Mouse (Mus musculus): ENCODE measurements around the gene Tns1. TPM values are rescaled to one million over a fixed set of nuclear protein-coding genes. Genes with fewer than 3 reads are reported as not detected.

Tns1 gene
- total and polyA plus RNA-seq, 3 experiments: 0.11 TPM; not detected in 2

DNA sequence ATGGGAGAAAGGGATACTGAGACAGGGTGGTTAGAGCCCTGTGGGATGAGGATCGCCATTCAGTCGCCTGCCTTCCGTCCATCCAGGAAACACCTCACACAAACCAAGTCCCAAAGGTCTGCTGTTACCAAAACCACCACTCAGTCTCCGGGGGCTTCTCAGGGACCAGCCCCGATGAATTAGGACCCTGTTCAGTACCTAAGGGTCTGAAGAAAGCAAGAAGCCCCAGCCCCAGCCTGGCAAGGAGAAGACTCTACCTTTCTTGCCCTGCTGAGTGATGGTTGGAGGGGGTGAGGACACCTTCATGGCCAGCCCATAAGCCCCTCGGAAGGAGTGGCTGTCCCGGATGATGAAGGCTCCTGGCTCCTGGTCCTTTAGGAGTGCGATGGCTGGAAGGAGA, 203.5 kb downstream of the Tns1 start:
- TF ChIP-seq SIN3A (IDR thresholded peaks at IDR 0.05; ENCODE audit: low read length) (no peak), ZC3H11A (IDR thresholded peaks at IDR 0.05; ENCODE audit: low read depth, low read length) (no peak), POLR2AphosphoS5 (IDR thresholded peaks at IDR 0.05; ENCODE audit: borderline replicate concordance, low read depth, low read length) (no peak), ZNF384 (IDR thresholded peaks at IDR 0.05; ENCODE audit: low read depth, low read length) (no peak), E2F4 (IDR thresholded peaks at IDR 0.05; ENCODE audit: borderline replicate concordance, low read depth, low read length) (no peak), KAT2A (conservative IDR thresholded peaks at IDR 0.05; ENCODE audit: low read depth, low read length) (no peak), HCFC1 (IDR thresholded peaks at IDR 0.05; ENCODE audit: low read depth, low read length) (no peak), POLR2A (IDR thresholded peaks at IDR 0.05; ENCODE audit: control insufficient read depth in 1 of 2, insufficient read depth in 1 of 2, low read depth in 1 of 2, low read length in 2 of 2, poor library complexity in 1 of 2) (no peak)
- H3K4me3 ChIP-seq (ENCODE audit: control insufficient read depth in 1 of 2, insufficient read depth in 1 of 2, low read depth in 2 of 2, low read length in 2 of 2): no peak overlapping the region
- no peaks in the 10 kb centered on the region for H3K4me1 ChIP-seq (ENCODE audit: control insufficient read depth in 1 of 2, insufficient read depth in 2 of 2, low read length in 2 of 2)
- no peak for DNase-seq (ENCODE audit: low read depth, low spot score)
- H3K79me2 ChIP-seq (ENCODE audit: control insufficient read depth, insufficient read depth, low read length, poor library complexity): no peaks in the 10 kb centered on the region
- no peaks in the 10 kb centered on the region for H3K9me3 ChIP-seq (replicated peaks; ENCODE audit: insufficient read depth, low read length)
- no peak overlapping the region for H3K27ac ChIP-seq (ENCODE audit: control insufficient read depth, low read depth, low read length)
- H3K27me3 ChIP-seq (ENCODE audit: control insufficient read depth in 1 of 2, insufficient read depth in 2 of 2, low read length in 2 of 2): no peaks in the 10 kb centered on the region
- H3K9ac ChIP-seq (ENCODE audit: control insufficient read depth, low read depth, low read length, poor library complexity, severe bottlenecking): no peak overlapping the region
- no peaks in the 10 kb centered on the region for H3K36me3 ChIP-seq (ENCODE audit: control insufficient read depth in 1 of 2, insufficient read depth in 2 of 2, low read length in 2 of 2)

DNA sequence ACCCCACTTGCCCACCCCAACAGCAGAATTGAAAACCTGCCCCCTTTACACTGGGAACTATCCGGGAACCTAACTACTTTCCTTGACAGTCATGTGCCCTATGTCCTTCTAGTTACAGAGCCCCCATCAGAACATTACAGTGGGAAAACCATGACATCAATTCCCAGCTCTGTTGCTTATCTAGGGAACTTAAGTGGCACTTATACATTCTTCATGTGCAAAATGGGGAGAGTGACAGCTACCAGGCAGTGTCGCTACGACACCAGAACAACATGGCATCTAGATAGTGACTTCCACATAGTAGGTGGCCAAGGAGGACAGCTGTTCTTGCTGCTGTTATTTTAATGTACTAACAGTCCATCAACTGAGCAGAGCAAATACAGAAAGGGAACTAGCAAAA, 204.3 kb downstream of the Tns1 start:
- Histone ChIP-seq H3K27me3 (ENCODE audit: control insufficient read depth in 1 of 2, insufficient read depth in 2 of 2, low read length in 2 of 2) (no peaks in the 10 kb centered on the region), H3K9ac (ENCODE audit: control insufficient read depth, low read depth, low read length, poor library complexity, severe bottlenecking) (no peak overlapping the region), H3K36me3 (ENCODE audit: control insufficient read depth in 1 of 2, insufficient read depth in 2 of 2, low read length in 2 of 2) (no peaks in the 10 kb centered on the region), H3K9me3 (replicated peaks; ENCODE audit: insufficient read depth, low read length) (no peaks in the 10 kb centered on the region), H3K27ac (ENCODE audit: control insufficient read depth, low read depth, low read length) (no peak overlapping the region), H3K79me2 (ENCODE audit: control insufficient read depth, insufficient read depth, low read length, poor library complexity) (no peaks in the 10 kb centered on the region), H3K4me1 (ENCODE audit: control insufficient read depth in 1 of 2, insufficient read depth in 2 of 2, low read length in 2 of 2) (no peaks in the 10 kb centered on the region), H3K4me3 (ENCODE audit: control insufficient read depth in 1 of 2, insufficient read depth in 1 of 2, low read depth in 2 of 2, low read length in 2 of 2) (no peak overlapping the region)
- TF ChIP-seq NELFE (IDR thresholded peaks at IDR 0.05; ENCODE audit: low read depth, low read length): no peak
- TF ChIP-seq BHLHE40 (IDR thresholded peaks at IDR 0.05; ENCODE audit: borderline replicate concordance, low read depth, low read length): no peak
- TF ChIP-seq ZC3H11A (IDR thresholded peaks at IDR 0.05; ENCODE audit: low read depth, low read length): no peak
- no peak for TF ChIP-seq ELF1 (IDR thresholded peaks at IDR 0.05; ENCODE audit: low read depth, low read length)
- TF ChIP-seq TAL1 (IDR thresholded peaks at IDR 0.05; ENCODE audit: low read length): no peak
- no peak for TF ChIP-seq POLR2A (IDR thresholded peaks at IDR 0.05; ENCODE audit: control insufficient read depth in 1 of 2, insufficient read depth in 1 of 2, low read depth in 1 of 2, low read length in 2 of 2, poor library complexity in 1 of 2)
- TF ChIP-seq CHD2 (IDR thresholded peaks at IDR 0.05; ENCODE audit: low read length): no peak
- no peak for TF ChIP-seq NRF1 (IDR thresholded peaks at IDR 0.05; ENCODE audit: insufficient read depth, low read depth, low read length, poor library complexity, severe bottlenecking)
- TF ChIP-seq HCFC1 (IDR thresholded peaks at IDR 0.05; ENCODE audit: low read depth, low read length): no peak
- TF ChIP-seq SMC3 (IDR thresholded peaks at IDR 0.05; ENCODE audit: low read depth, low read length): no peak
- TF ChIP-seq TCF12 (IDR thresholded peaks at IDR 0.05; ENCODE audit: low read depth, low read length): no peak
- no peak for DNase-seq (ENCODE audit: low read depth, low spot score)
